Mouse (Mus musculus) kidney, embryonic 14.5 days (tissue): ENCODE measurements around the gene Hcn2. TPM values are rescaled to one million over a fixed set of nuclear protein-coding genes. Genes with fewer than 3 reads are reported as not detected.
A peak's percentile ranks its signal among the peaks of the same experiment; 100 is the strongest.

ENCODE experiments used
- ATAC-seq: fragments of 200-750 bp; cut with Nextera tagmentation; 2 replicates; pipeline ENCODE4 v1.8.0; 2017; ENCODE audit warnings: moderate number of reproducible peaks, mild to moderate bottlenecking, moderate TSS enrichment, moderate library complexity; ENCODE audit not compliant: low FRiP score, low TSS enrichment
- H3K27ac ChIP-seq: fragments of 300-500 bp; sonication (generic); 2 replicates; pipeline ENCODE4 v1.5.1; 2014; ENCODE audit warnings: low read depth, mild to moderate bottlenecking, low read length, moderate library complexity, mixed read lengths
- H3K27me3 ChIP-seq: fragments of 300-500 bp; sonication (generic); 2 replicates; pipeline ENCODE4 v1.6.1; 2014; ENCODE audit warnings: mild to moderate bottlenecking, low read length; ENCODE audit not compliant: control insufficient read depth, insufficient read depth
- H3K36me3 ChIP-seq: fragments of 300-500 bp; sonication (generic); 2 replicates; pipeline ENCODE4 v1.6.1; 2014; ENCODE audit warnings: low read length, mixed read lengths; ENCODE audit not compliant: control insufficient read depth, insufficient read depth
- H3K4me1 ChIP-seq: fragments of 300-500 bp; sonication (generic); 2 replicates; pipeline ENCODE4 v1.6.1; 2014; ENCODE audit warnings: low read length, mixed read lengths; ENCODE audit not compliant: control insufficient read depth, insufficient read depth
- H3K4me2 ChIP-seq: fragments of 300-500 bp; sonication (generic); replicated peaks from 2 replicates; pipeline ENCODE4 v1.6.1; 2014; ENCODE audit warnings: low read depth, mild to moderate bottlenecking, low read length
- H3K4me3 ChIP-seq: fragments of 300-500 bp; sonication (generic); 2 replicates; pipeline ENCODE4 v1.5.1; 2014; ENCODE audit warnings: mild to moderate bottlenecking, low read length
- H3K9ac ChIP-seq: fragments of 300-500 bp; sonication (generic); 2 replicates; pipeline ENCODE4 v1.6.1; 2014; ENCODE audit warnings: low read depth, mild to moderate bottlenecking, low read length, moderate library complexity
- H3K9me3 ChIP-seq: fragments of 300-500 bp; sonication (generic); 2 replicates; pipeline ENCODE4 v1.6.1; 2016; ENCODE audit warnings: low read length; ENCODE audit not compliant: control insufficient read depth
- WGBS: fragments of 180-500 bp; shearing (Covaris S2); extraction: QIAGEN DNeasy Blood & Tissue Kit; methylation state at CpG from one replicate; pipeline ENCODE4 v1.1.7; 2014; 5-methylcytosine and 5-hydroxymethylcytosine counted together
- polyA plus RNA-seq: library from polyadenylated mRNA; unstranded; fragments of >200 nt; fragmentation: Nextera tagmentation; extraction: Ambion mirVana; gene quantifications from 2 replicates; pipeline ENCODE4 v1.2.1, GENCODE M21; 2014

The Hcn2 gene
- polyA plus RNA-seq, 1 experiment from 2014 or later, result 0.11 TPM

GRCm38 (mm10) chr10:79767372-79768244, 51.2 kb downstream of the Hcn2 start:
- H3K4me2 ChIP-seq, result peak overlapping the region; percentile 96
- H3K36me3 ChIP-seq, result peaks cover 3% of the 10 kb centered on the region; the same call in 1 of the 2 replicates
- no peaks in the 10 kb centered on the region; the same call in 1 of the 2 replicates for H3K9me3 ChIP-seq
- H3K9ac ChIP-seq, result peak overlapping the region; percentile 38
- H3K4me3 ChIP-seq, result peak overlapping the region; percentile 67
- H3K4me1 ChIP-seq, result peaks cover 25% of the 10 kb centered on the region
- no peaks in the 10 kb centered on the region for H3K27me3 ChIP-seq
- 10% methylated on average over 40 of the region's 40 CpGs for WGBS
- H3K27ac ChIP-seq, result peak overlapping the region; percentile 82; the same call in 1 of the 2 replicates
- peak; percentile 88 for ATAC-seq

- H3K4me3 ChIP-seq, result no peak overlapping the region
- H3K27ac ChIP-seq, result no peak overlapping the region
- ATAC-seq, result no peak
- peaks cover 25% of the 10 kb centered on the region for H3K4me1 ChIP-seq
- H3K4me2 ChIP-seq, result no peak overlapping the region
- H3K36me3 ChIP-seq, result 0 out of 2 replicates have a peak, but pooled peaks cover 3% of the 10 kb centered on the region
- no peaks in the 10 kb centered on the region; the same call in 1 of the 2 replicates for H3K9me3 ChIP-seq
- WGBS, result under 1% methylated on average over 5 of the region's 5 CpGs
- H3K27me3 ChIP-seq, result no peaks in the 10 kb centered on the region
- H3K9ac ChIP-seq, result no peak overlapping the region
Measured at GRCm38 (mm10) chr10:79768400-79768799, 52.0 kb downstream of the Hcn2 start.

- Histone ChIP-seq H3K9ac (no peak overlapping the region), H3K4me1 (peaks cover 25% of the 10 kb centered on the region), H3K27me3 (no peaks in the 10 kb centered on the region), H3K4me2 (no peak overlapping the region), H3K27ac (no peak overlapping the region), H3K4me3 (no peak overlapping the region), H3K9me3 (no peaks in the 10 kb centered on the region; the same call in 1 of the 2 replicates), H3K36me3 (0 out of 2 replicates have a peak, but pooled peaks cover 3% of the 10 kb centered on the region)
- WGBS, result 17% methylated on average over 4 of the region's 4 CpGs
- no peak for ATAC-seq
Measured at GRCm38 (mm10) chr10:79769329-79769728, 52.9 kb downstream of the Hcn2 start.

GRCm38 (mm10) chr10:79772320-79772719, 55.9 kb downstream of the Hcn2 start:
- no peak overlapping the region for H3K4me3 ChIP-seq
- WGBS, result 94% methylated on average over 3 of the region's 3 CpGs
- H3K4me1 ChIP-seq, result peaks cover 11% of the 10 kb centered on the region
- no peak overlapping the region for H3K27ac ChIP-seq
- H3K4me2 ChIP-seq, result no peak overlapping the region
- no peaks in the 10 kb centered on the region for H3K36me3 ChIP-seq
- no peaks in the 10 kb centered on the region; the same call in 1 of the 2 replicates for H3K9me3 ChIP-seq
- no peaks in the 10 kb centered on the region for H3K27me3 ChIP-seq
- no peak overlapping the region for H3K9ac ChIP-seq
- no peak for ATAC-seq

GRCm38 (mm10) chr10:79773208-79773607, 56.8 kb downstream of the Hcn2 start:
- no peaks in the 10 kb centered on the region for H3K36me3 ChIP-seq
- H3K27me3 ChIP-seq, result no peaks in the 10 kb centered on the region
- H3K27ac ChIP-seq, result no peak overlapping the region
- H3K4me3 ChIP-seq, result no peak overlapping the region
- 89% methylated on average over 2 of the region's 2 CpGs for WGBS
- no peak overlapping the region for H3K9ac ChIP-seq
- H3K4me2 ChIP-seq, result no peak overlapping the region
- peaks cover 15% of the 10 kb centered on the region for H3K4me1 ChIP-seq
- no peaks in the 10 kb centered on the region; the same call in 1 of the 2 replicates for H3K9me3 ChIP-seq
- ATAC-seq, result no peak

- WGBS, result 67% methylated on average over 5 of the region's 5 CpGs
- H3K9ac ChIP-seq, result no peak overlapping the region
- no peak overlapping the region for H3K27ac ChIP-seq
- ATAC-seq, result no peak
- 0 out of 2 replicates have a peak, but pooled peaks cover 4% of the 10 kb centered on the region for H3K27me3 ChIP-seq
- no peaks in the 10 kb centered on the region; the same call in 1 of the 2 replicates for H3K9me3 ChIP-seq
- H3K36me3 ChIP-seq, result no peaks in the 10 kb centered on the region
- H3K4me3 ChIP-seq, result no peak overlapping the region
- peaks cover 11% of the 10 kb centered on the region for H3K4me1 ChIP-seq
- no peak overlapping the region for H3K4me2 ChIP-seq
Measured at GRCm38 (mm10) chr10:79774486-79775279, 58.2 kb downstream of the Hcn2 start.

- no peak within 1 kb of the TSS for H3K27ac ChIP-seq
- peak within 1 kb of the TSS; percentile 72 for H3K4me2 ChIP-seq
- H3K9me3 ChIP-seq, result no peaks in the 10 kb centered on the region; the same call in 1 of the 2 replicates
- H3K36me3 ChIP-seq, result no peaks in the 10 kb centered on the region
- peak within 1 kb of the TSS; percentile 64 for H3K9ac ChIP-seq
- H3K27me3 ChIP-seq, result peaks cover 8% of the 10 kb centered on the region; the same call in 1 of the 2 replicates
- H3K4me1 ChIP-seq, result peaks cover 21% of the 10 kb centered on the region
- ATAC-seq, result no peak
- H3K4me3 ChIP-seq, result peak within 1 kb of the TSS; percentile 53
- 1% methylated on average over 39 of the region's 39 CpGs for WGBS
Measured at GRCm38 (mm10) chr10:79777103-79777531, 60.7 kb downstream of the Hcn2 start, which contains the start of gene Fstl3. TSS of gene Fstl3 (plus strand) at chr10:79777272.

GRCm38 (mm10) chr10:79778006-79778405, 61.6 kb downstream of the Hcn2 start:
- Histone ChIP-seq H3K27me3 (peaks cover 8% of the 10 kb centered on the region; the same call in 1 of the 2 replicates), H3K27ac (no peak overlapping the region), H3K9me3 (no peaks in the 10 kb centered on the region), H3K4me2 (peak overlapping the region; percentile 72), H3K36me3 (no peaks in the 10 kb centered on the region), H3K4me3 (peak overlapping the region; percentile 53; the same call in 1 of the 2 replicates), H3K4me1 (peaks cover 21% of the 10 kb centered on the region), H3K9ac (peak overlapping the region; percentile 28; the same call in 1 of the 2 replicates)
- no peak for ATAC-seq
- WGBS, result 15% methylated on average over 15 of the region's 15 CpGs
